Mouse (Mus musculus) small intestine, adult 2 months (tissue): Measurements from ENCODE around the gene Dbp. TPM values are rescaled to one million over a fixed set of nuclear protein-coding genes. Genes with fewer than 3 reads are reported as not detected.

Experiments used
- H3K27ac ChIP-seq: fragments of 200-500 bp; 2 replicates; pipeline ENCODE4 v1.5.1; 2012; ENCODE audit warnings: low read depth, low read length, control low read depth, inconsistent platforms; ENCODE audit not compliant: insufficient read depth
- H3K27me3 ChIP-seq: fragments of 200-500 bp; 2 replicates; pipeline ENCODE4 v1.6.1; 2012; ENCODE audit warnings: mild to moderate bottlenecking, moderate library complexity, low read length, inconsistent platforms; ENCODE audit not compliant: control insufficient read depth, insufficient read depth
- H3K36me3 ChIP-seq: fragments of 200-500 bp; 2 replicates; pipeline ENCODE4 v1.6.1; 2012; ENCODE audit warnings: mild to moderate bottlenecking, low read length, control low read depth, inconsistent platforms; ENCODE audit not compliant: control insufficient read depth, insufficient read depth
- H3K4me1 ChIP-seq: fragments of 200-500 bp; 2 replicates; pipeline ENCODE4 v1.6.1; 2012; ENCODE audit warnings: low read length, inconsistent platforms, mixed read lengths; ENCODE audit not compliant: control insufficient read depth, insufficient read depth, insufficient read length
- H3K4me3 ChIP-seq: fragments of 200-500 bp; 2 replicates; pipeline ENCODE4 v1.5.1; 2012; ENCODE audit warnings: low read depth, mild to moderate bottlenecking, control low read depth, inconsistent platforms, low read length, moderate library complexity
- CTCF ChIP-seq: fragments of 200-500 bp; IDR thresholded peaks from 2 replicates; pipeline ENCODE4 v1.5.1; 2012; ENCODE audit warnings: low read depth, mild to moderate bottlenecking, control low read depth, inconsistent platforms, low read length, moderate library complexity, mixed read lengths; ENCODE audit not compliant: insufficient replicate concordance, insufficient read length; ENCODE audit errors: extremely low read depth
- POLR2A ChIP-seq: fragments of 200-500 bp; IDR thresholded peaks from 2 replicates; pipeline ENCODE4 v1.6.1; 2012; ENCODE audit warnings: low read depth, mild to moderate bottlenecking, control low read depth, inconsistent platforms, low read length, moderate library complexity
- WGBS: fragments of 180-500 bp; shearing (Covaris S2); methylation state at CpG from one replicate; pipeline ENCODE4 v1.1.7; 2018; 5-methylcytosine and 5-hydroxymethylcytosine counted together
- polyA plus RNA-seq: library from polyadenylated mRNA; depleted of rRNA; stranded (reverse); fragments of >200 nt; gene quantifications from 2 replicates; pipeline ENCODE4 v1.2.3, GENCODE M21; 2012

The Dbp gene
- polyA plus RNA-seq, 1 experiment: 13.1 TPM

DNA sequence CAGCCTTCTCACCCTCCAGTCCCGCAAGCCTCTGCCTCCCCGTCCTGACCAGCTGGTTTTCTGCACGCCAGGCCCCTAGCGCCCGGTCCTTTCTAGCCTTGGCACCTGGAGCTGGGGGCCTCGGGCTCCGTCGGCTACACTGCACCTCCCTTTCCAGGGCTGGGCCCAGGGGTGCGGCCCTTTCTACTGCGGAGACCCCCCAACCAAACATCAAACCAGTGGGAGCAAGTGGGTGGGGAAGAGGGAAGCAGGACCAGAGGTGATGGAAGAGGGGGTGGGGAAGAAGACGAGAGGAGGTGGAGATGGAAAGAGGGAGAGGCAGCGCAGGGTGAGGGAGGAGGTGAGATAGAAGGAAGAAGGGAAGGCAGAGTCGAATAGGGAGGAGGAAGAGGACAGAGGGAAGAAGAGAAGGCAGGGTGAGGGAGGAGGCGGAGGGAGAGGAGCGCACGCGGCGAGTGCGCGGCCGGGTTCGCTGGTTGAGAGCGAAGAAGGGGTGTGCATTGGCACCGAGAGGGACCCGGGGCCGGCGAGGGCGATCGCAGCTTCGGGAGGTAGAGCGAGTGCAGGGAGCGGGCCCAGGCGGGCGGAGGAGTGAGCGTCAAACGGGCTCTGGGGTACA, 5.3 kb upstream of the Dbp start, which contains the start of gene Car11:
Gene Car11 (plus strand): TSS at position 321 of the 619 bp plus-strand sequence.
- H3K27me3 ChIP-seq: peaks cover 20% of the 10 kb centered on the region
- H3K27ac ChIP-seq: no peak within 1 kb of the TSS
- H3K4me3 ChIP-seq: peak within 1 kb of the TSS; percentile 44
- no peaks in the 10 kb centered on the region for H3K36me3 ChIP-seq
- H3K4me1 ChIP-seq: peaks cover 18% of the 10 kb centered on the region
- TF ChIP-seq CTCF (no peak), POLR2A (no peak)
- 10% methylated on average over 36 of the region's 36 CpGs for WGBS

DNA sequence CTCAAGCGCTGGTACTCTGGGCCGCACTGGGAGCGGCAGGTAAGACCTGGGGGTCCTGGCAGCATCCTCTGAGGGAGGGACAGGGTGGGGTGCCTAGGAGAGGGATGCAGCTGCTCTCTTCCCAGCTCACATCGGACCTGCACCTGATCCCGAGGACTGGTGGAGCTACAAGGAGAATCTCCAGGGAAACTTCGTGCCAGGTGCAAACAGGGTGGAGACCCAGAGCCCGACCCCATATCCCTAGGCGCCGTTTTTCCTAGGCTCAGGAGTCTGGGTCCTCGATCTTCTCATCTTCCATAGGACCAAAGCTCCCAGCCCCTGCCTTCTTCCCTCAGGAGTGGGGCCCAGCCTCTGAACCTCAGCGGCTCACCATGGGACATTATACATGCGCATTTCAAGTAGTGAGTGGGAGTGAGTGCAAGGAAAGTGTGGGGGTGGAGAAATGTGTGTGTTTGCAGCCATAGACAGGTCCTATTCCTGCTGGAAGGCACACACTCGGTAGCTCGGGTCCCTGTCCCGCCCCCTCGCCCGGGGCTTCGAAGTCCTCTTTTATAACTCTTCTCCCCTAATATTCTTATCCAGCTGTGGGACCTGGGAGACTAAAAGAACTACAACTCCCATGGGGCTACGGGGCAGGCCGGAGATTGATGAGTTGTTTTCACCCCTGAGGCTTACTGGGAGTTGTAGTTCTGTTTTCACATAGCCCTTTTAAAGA, 4.4 kb upstream of the Dbp start:
- Histone ChIP-seq H3K4me3 (peak overlapping the region; percentile 44), H3K27ac (no peak overlapping the region), H3K27me3 (peaks cover 20% of the 10 kb centered on the region), H3K4me1 (peaks cover 18% of the 10 kb centered on the region), H3K36me3 (no peaks in the 10 kb centered on the region)
- 2% methylated on average over 20 of the region's 20 CpGs for WGBS
- TF ChIP-seq POLR2A: no peak; the same call in 1 of the 2 replicates

DNA sequence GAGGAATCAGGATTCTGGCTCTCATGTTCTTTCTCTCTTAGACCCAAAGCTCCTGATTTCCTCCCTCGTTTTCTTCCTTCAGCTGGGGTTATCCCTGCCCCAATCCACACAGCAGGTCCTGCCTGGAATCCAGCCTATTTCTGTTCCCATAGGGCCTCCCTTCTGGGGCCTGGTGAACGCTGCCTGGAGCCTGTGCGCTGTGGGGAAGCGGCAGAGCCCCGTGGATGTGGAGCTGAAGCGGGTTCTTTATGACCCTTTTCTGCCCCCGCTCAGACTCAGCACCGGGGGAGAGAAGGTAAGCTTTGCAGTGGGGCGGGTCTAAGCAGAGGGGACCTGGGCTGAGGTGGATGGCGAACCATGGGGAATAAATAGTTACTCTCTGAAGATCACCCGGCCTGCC, 3.8 kb upstream of the Dbp start:
- TF ChIP-seq CTCF (no peak), POLR2A (no peak)
- H3K36me3 ChIP-seq: no peaks in the 10 kb centered on the region
- H3K27ac ChIP-seq: no peak overlapping the region
- H3K4me3 ChIP-seq: no peak overlapping the region
- peaks cover 18% of the 10 kb centered on the region for H3K4me1 ChIP-seq
- WGBS: 41% methylated on average over 11 of the region's 11 CpGs
- H3K27me3 ChIP-seq: peaks cover 20% of the 10 kb centered on the region

DNA sequence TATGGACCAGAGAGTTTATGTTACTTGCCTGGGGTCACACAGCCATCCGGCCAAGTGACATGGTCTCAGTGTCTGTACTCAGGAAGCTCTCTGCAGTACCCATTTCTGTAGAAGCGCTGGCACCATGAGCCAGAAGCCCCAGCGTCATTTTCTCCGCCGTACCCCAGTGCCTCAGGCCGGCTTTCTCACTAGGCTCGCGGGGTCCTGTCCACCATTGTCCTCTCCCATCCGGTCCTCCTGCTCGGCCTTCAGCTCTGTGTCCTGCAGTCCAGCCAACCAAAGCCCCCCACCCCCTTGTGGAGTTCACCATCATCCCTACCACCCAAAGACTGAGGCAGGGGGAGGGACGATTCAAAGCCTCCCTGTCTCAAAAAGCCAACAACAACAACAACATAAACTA, 3.3 kb upstream of the Dbp start:
- Histone ChIP-seq H3K4me3 (no peak overlapping the region), H3K36me3 (no peaks in the 10 kb centered on the region), H3K27ac (no peak overlapping the region), H3K4me1 (peaks cover 18% of the 10 kb centered on the region), H3K27me3 (peaks cover 20% of the 10 kb centered on the region)
- WGBS: 91% methylated on average over 11 of the region's 11 CpGs
- TF ChIP-seq POLR2A (no peak), CTCF (no peak)

GRCm38 (mm10) chr7:45702316-45702715, 2.6 kb upstream of the Dbp start:
- Histone ChIP-seq H3K4me1 (peaks cover 21% of the 10 kb centered on the region), H3K27me3 (peaks cover 20% of the 10 kb centered on the region), H3K36me3 (peaks cover 2% of the 10 kb centered on the region; the same call in 1 of the 2 replicates), H3K27ac (no peak overlapping the region), H3K4me3 (no peak overlapping the region)
- WGBS: 86% methylated on average over 11 of the region's 11 CpGs
- TF ChIP-seq CTCF (no peak), POLR2A (no peak)

- Histone ChIP-seq H3K4me1 (peaks cover 21% of the 10 kb centered on the region), H3K36me3 (peaks cover 2% of the 10 kb centered on the region; the same call in 1 of the 2 replicates), H3K27ac (no peak overlapping the region), H3K4me3 (no peak overlapping the region), H3K27me3 (peaks cover 20% of the 10 kb centered on the region)
- TF ChIP-seq CTCF (no peak), POLR2A (no peak)
- WGBS: 90% methylated on average over 17 of the region's 17 CpGs
These were observed 1.9 kb upstream of the Dbp start for GRCm38 (mm10) chr7:45702809-45703520.

GRCm38 (mm10) chr7:45703521-45704033, 1.3 kb upstream of the Dbp start:
- 40% methylated on average over 12 of the region's 12 CpGs for WGBS
- H3K27me3 ChIP-seq: peaks cover 17% of the 10 kb centered on the region
- H3K27ac ChIP-seq: peak overlapping the region; percentile 86
- H3K4me3 ChIP-seq: no peak overlapping the region
- H3K4me1 ChIP-seq: peaks cover 24% of the 10 kb centered on the region
- H3K36me3 ChIP-seq: peaks cover 6% of the 10 kb centered on the region; the same call in 1 of the 2 replicates
- TF ChIP-seq CTCF (no peak), POLR2A (no peak)
